Mouse (Mus musculus): ENCODE measurements at regions not wholly inside any gene's neighbourhood (a gene's known extent, or its start where the extent isn't known, plus 50 kb on each side); places are given as distances from the start of the nearest gene placed in this dataset.

GRCm38 (mm10) chr3:143619125-143619524 lies 585.9 kb downstream of the Lmo4 start:
- 72% methylated on average over 1 of the region's 1 CpGs for WGBS
- H3K36me3 ChIP-seq (ENCODE audit: control insufficient read depth, insufficient read depth) = no peaks in the 10 kb centered on the region
- H3K4me1 ChIP-seq (ENCODE audit: control insufficient read depth, insufficient read depth, low read length) = no peaks in the 10 kb centered on the region
- H3K9me3 ChIP-seq (replicated peaks; ENCODE audit: control insufficient read depth, low read length) = no peaks in the 10 kb centered on the region
- H3K27me3 ChIP-seq (ENCODE audit: control insufficient read depth, insufficient read depth, low read length) = no peaks in the 10 kb centered on the region
- no peak for ATAC-seq (replicated peaks; ENCODE audit: extremely low read depth, insufficient read depth, low FRiP score)
- H3K4me2 ChIP-seq (ENCODE audit: low read depth, low read length) = no peak overlapping the region
- no peak overlapping the region for H3K9ac ChIP-seq (ENCODE audit: low read length)
- H3K27ac ChIP-seq (ENCODE audit: low read length) = no peak overlapping the region
- no peak overlapping the region for H3K4me3 ChIP-seq (ENCODE audit: low read length)

GRCm38 (mm10) chr3:143614895-143615294 lies 590.1 kb downstream of the Lmo4 start:
- no peak overlapping the region for H3K4me2 ChIP-seq (ENCODE audit: low read depth, low read length)
- no peaks in the 10 kb centered on the region for H3K9me3 ChIP-seq (replicated peaks; ENCODE audit: control insufficient read depth, low read length)
- no peaks in the 10 kb centered on the region for H3K27me3 ChIP-seq (ENCODE audit: control insufficient read depth, insufficient read depth, low read length)
- no peak overlapping the region for H3K27ac ChIP-seq (ENCODE audit: low read length)
- H3K4me1 ChIP-seq (ENCODE audit: control insufficient read depth, insufficient read depth, low read length) = no peaks in the 10 kb centered on the region
- H3K36me3 ChIP-seq (ENCODE audit: control insufficient read depth, insufficient read depth) = no peaks in the 10 kb centered on the region
- no peak overlapping the region for H3K4me3 ChIP-seq (ENCODE audit: low read length)
- WGBS = 70% methylated on average over 5 of the region's 5 CpGs
- no peak for ATAC-seq (replicated peaks; ENCODE audit: extremely low read depth, insufficient read depth, low FRiP score)
- no peak overlapping the region for H3K9ac ChIP-seq (ENCODE audit: low read length)

GRCm38 (mm10) chr3:143614004-143614403 lies 591.0 kb downstream of the Lmo4 start:
- H3K4me3 ChIP-seq (ENCODE audit: low read length) = no peak overlapping the region
- no peak overlapping the region for H3K27ac ChIP-seq (ENCODE audit: low read length)
- H3K4me1 ChIP-seq (ENCODE audit: control insufficient read depth, insufficient read depth, low read length) = no peaks in the 10 kb centered on the region
- H3K4me2 ChIP-seq (ENCODE audit: low read depth, low read length) = no peak overlapping the region
- H3K9ac ChIP-seq (ENCODE audit: low read length) = no peak overlapping the region
- H3K9me3 ChIP-seq (replicated peaks; ENCODE audit: control insufficient read depth, low read length) = no peaks in the 10 kb centered on the region
- 92% methylated on average over 3 of the region's 3 CpGs for WGBS
- no peak for ATAC-seq (replicated peaks; ENCODE audit: extremely low read depth, insufficient read depth, low FRiP score)
- no peaks in the 10 kb centered on the region for H3K36me3 ChIP-seq (ENCODE audit: control insufficient read depth, insufficient read depth)
- H3K27me3 ChIP-seq (ENCODE audit: control insufficient read depth, insufficient read depth, low read length) = no peaks in the 10 kb centered on the region

GRCm38 (mm10) chr3:143609673-143610072 lies 595.3 kb downstream of the Lmo4 start:
- Histone ChIP-seq H3K9ac (ENCODE audit: low read length) (no peak overlapping the region), H3K4me1 (ENCODE audit: control insufficient read depth, insufficient read depth, low read length) (no peaks in the 10 kb centered on the region), H3K36me3 (ENCODE audit: control insufficient read depth, insufficient read depth) (no peaks in the 10 kb centered on the region), H3K4me3 (ENCODE audit: low read length) (no peak overlapping the region), H3K27me3 (ENCODE audit: control insufficient read depth, insufficient read depth, low read length) (no peaks in the 10 kb centered on the region), H3K27ac (ENCODE audit: low read length) (no peak overlapping the region), H3K4me2 (ENCODE audit: low read depth, low read length) (no peak overlapping the region), H3K9me3 (replicated peaks; ENCODE audit: control insufficient read depth, low read length) (no peaks in the 10 kb centered on the region)
- ATAC-seq (replicated peaks; ENCODE audit: extremely low read depth, insufficient read depth, low FRiP score) = no peak
- WGBS = 62% methylated on average over 2 of the region's 2 CpGs

GRCm38 (mm10) chr3:143599120-143599519 lies 605.9 kb downstream of the Lmo4 start:
- no peaks in the 10 kb centered on the region for H3K27me3 ChIP-seq (ENCODE audit: control insufficient read depth, insufficient read depth, low read length)
- ATAC-seq (replicated peaks; ENCODE audit: extremely low read depth, insufficient read depth, low FRiP score) = no peak
- H3K9me3 ChIP-seq (replicated peaks; ENCODE audit: control insufficient read depth, low read length) = no peaks in the 10 kb centered on the region
- WGBS = 42% methylated on average over 2 of the region's 2 CpGs
- H3K9ac ChIP-seq (ENCODE audit: low read length) = no peak overlapping the region
- H3K4me1 ChIP-seq (ENCODE audit: control insufficient read depth, insufficient read depth, low read length) = peaks cover 7% of the 10 kb centered on the region; the same call in 1 of the 2 replicates
- no peak overlapping the region for H3K27ac ChIP-seq (ENCODE audit: low read length)
- no peak overlapping the region for H3K4me3 ChIP-seq (ENCODE audit: low read length)
- no peaks in the 10 kb centered on the region for H3K36me3 ChIP-seq (ENCODE audit: control insufficient read depth, insufficient read depth)
- no peak overlapping the region for H3K4me2 ChIP-seq (ENCODE audit: low read depth, low read length)

- no peak overlapping the region for H3K4me2 ChIP-seq (ENCODE audit: low read depth, low read length)
These were observed 607.9 kb downstream of the Lmo4 start for GRCm38 (mm10) chr3:143596949-143597593.

GRCm38 (mm10) chr3:143596011-143596683 lies 608.9 kb downstream of the Lmo4 start:
- 76% methylated on average over 5 of the region's 5 CpGs for WGBS
- Histone ChIP-seq H3K9me3 (replicated peaks; ENCODE audit: control insufficient read depth, low read length) (no peaks in the 10 kb centered on the region), H3K27ac (ENCODE audit: low read length) (no peak overlapping the region), H3K27me3 (ENCODE audit: control insufficient read depth, insufficient read depth, low read length) (no peaks in the 10 kb centered on the region), H3K4me1 (ENCODE audit: control insufficient read depth, insufficient read depth, low read length) (peaks cover 7% of the 10 kb centered on the region; the same call in 1 of the 2 replicates), H3K9ac (ENCODE audit: low read length) (no peak overlapping the region), H3K36me3 (ENCODE audit: control insufficient read depth, insufficient read depth) (no peaks in the 10 kb centered on the region), H3K4me2 (ENCODE audit: low read depth, low read length) (no peak overlapping the region), H3K4me3 (ENCODE audit: low read length) (no peak overlapping the region)
- ATAC-seq (replicated peaks; ENCODE audit: extremely low read depth, insufficient read depth, low FRiP score) = no peak

More at GRCm38 (mm10) chr3:143596949-143597593, 607.9 kb downstream of the Lmo4 start:
- Histone ChIP-seq H3K36me3 (ENCODE audit: control insufficient read depth, insufficient read depth) (no peaks in the 10 kb centered on the region), H3K27ac (ENCODE audit: low read length) (no peak overlapping the region), H3K9me3 (replicated peaks; ENCODE audit: control insufficient read depth, low read length) (no peaks in the 10 kb centered on the region), H3K27me3 (ENCODE audit: control insufficient read depth, insufficient read depth, low read length) (no peaks in the 10 kb centered on the region), H3K4me1 (ENCODE audit: control insufficient read depth, insufficient read depth, low read length) (peaks cover 7% of the 10 kb centered on the region; the same call in 1 of the 2 replicates), H3K4me3 (ENCODE audit: low read length) (no peak overlapping the region), H3K9ac (ENCODE audit: low read length) (no peak overlapping the region)
- no peak for ATAC-seq (replicated peaks; ENCODE audit: extremely low read depth, insufficient read depth, low FRiP score)
- WGBS = 22% methylated on average over 11 of the region's 11 CpGs

GRCm38 (mm10) chr3:143595081-143595480 lies 609.9 kb downstream of the Lmo4 start:
- H3K36me3 ChIP-seq (ENCODE audit: control insufficient read depth, insufficient read depth) = no peaks in the 10 kb centered on the region
- no peak overlapping the region for H3K4me2 ChIP-seq (ENCODE audit: low read depth, low read length)
- H3K4me1 ChIP-seq (ENCODE audit: control insufficient read depth, insufficient read depth, low read length) = peaks cover 7% of the 10 kb centered on the region; the same call in 1 of the 2 replicates
- no peak overlapping the region for H3K9ac ChIP-seq (ENCODE audit: low read length)
- 62% methylated on average over 2 of the region's 2 CpGs for WGBS
- H3K9me3 ChIP-seq (replicated peaks; ENCODE audit: control insufficient read depth, low read length) = no peaks in the 10 kb centered on the region
- ATAC-seq (replicated peaks; ENCODE audit: extremely low read depth, insufficient read depth, low FRiP score) = no peak
- no peak overlapping the region for H3K27ac ChIP-seq (ENCODE audit: low read length)
- H3K27me3 ChIP-seq (ENCODE audit: control insufficient read depth, insufficient read depth, low read length) = no peaks in the 10 kb centered on the region
- no peak overlapping the region for H3K4me3 ChIP-seq (ENCODE audit: low read length)

- 70% methylated on average over 7 of the region's 7 CpGs for WGBS
- no peak overlapping the region for H3K9ac ChIP-seq (ENCODE audit: low read length)
- no peaks in the 10 kb centered on the region for H3K27me3 ChIP-seq (ENCODE audit: control insufficient read depth, insufficient read depth, low read length)
- peaks cover 7% of the 10 kb centered on the region; the same call in 1 of the 2 replicates for H3K4me1 ChIP-seq (ENCODE audit: control insufficient read depth, insufficient read depth, low read length)
- ATAC-seq (replicated peaks; ENCODE audit: extremely low read depth, insufficient read depth, low FRiP score) = no peak
- no peak overlapping the region for H3K4me2 ChIP-seq (ENCODE audit: low read depth, low read length)
- no peak overlapping the region for H3K4me3 ChIP-seq (ENCODE audit: low read length)
- H3K9me3 ChIP-seq (replicated peaks; ENCODE audit: control insufficient read depth, low read length) = no peaks in the 10 kb centered on the region
- H3K36me3 ChIP-seq (ENCODE audit: control insufficient read depth, insufficient read depth) = no peaks in the 10 kb centered on the region
- no peak overlapping the region for H3K27ac ChIP-seq (ENCODE audit: low read length)
These were observed 610.3 kb downstream of the Lmo4 start for GRCm38 (mm10) chr3:143594676-143595075.
